Mouse (Mus musculus) layer of hippocampus, adult 2 months (tissue): ENCODE data around the gene Gm4792. TPM values are rescaled to one million over a fixed set of nuclear protein-coding genes. Genes with fewer than 3 reads are reported as not detected.

Experiments
- DNase-seq, 2 experiments: peaks; one replicate each; pipeline ENCODE4 v3.0.0; 2022; ENCODE audit warnings: low spot score in 2 of 2
- H3K27ac ChIP-seq: fragments of 200-600 bp; 2 replicates; pipeline ENCODE4 v1.8.1; 2022
- H3K4me3 ChIP-seq: fragments of 200-600 bp; 2 replicates; pipeline ENCODE4 v1.8.1; 2022; ENCODE audit warnings: mild to moderate bottlenecking
- CTCF ChIP-seq: fragments of 200-600 bp; conservative IDR thresholded peaks from 2 replicates; pipeline ENCODE4 v1.8.1; 2022; ENCODE audit warnings: antibody characterized with exemption, mild to moderate bottlenecking, moderate library complexity
- total RNA-seq, 2 experiments: library from RNA; stranded (reverse); gene quantifications; 2 replicates each; pipeline ENCODE4 v1.2.3; 2021

Gm4792 gene
- total RNA-seq, 2 experiments from 2014 or later: not detected

- no peak for TF ChIP-seq CTCF
- no peak for DNase-seq
- no peak overlapping the region for H3K4me3 ChIP-seq
- no peak overlapping the region for H3K27ac ChIP-seq
Observed at GRCm38 (mm10) chr10:94282797-94283196, 15.7 kb downstream of the Gm4792 start.

DNA sequence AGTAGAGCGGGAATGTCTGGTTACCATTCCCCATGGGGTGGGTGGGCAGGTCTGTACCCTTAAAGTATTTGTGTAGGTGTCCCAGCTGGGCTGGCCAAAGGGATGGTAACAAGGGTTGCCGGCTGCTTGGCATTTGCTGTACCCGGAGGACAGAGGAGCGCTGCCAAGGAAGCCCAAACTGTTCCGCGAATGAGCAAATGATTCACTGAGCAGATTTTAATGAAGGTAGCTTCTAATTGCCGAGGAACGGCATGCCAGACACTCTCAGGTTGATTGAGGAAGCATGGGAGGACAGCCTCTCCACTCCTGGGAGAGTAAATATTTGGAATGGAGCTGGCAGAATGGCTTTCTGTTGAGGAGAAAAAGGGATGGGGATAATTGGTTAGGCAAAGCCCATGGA lies 16.3 kb downstream of the Gm4792 start:
- DNase-seq: peak in 1 of 2 experiments; percentile 16
- no peak overlapping the region for H3K4me3 ChIP-seq
- H3K27ac ChIP-seq: no peak overlapping the region
- no peak for TF ChIP-seq CTCF

GRCm38 (mm10) chr10:94276511-94276910 lies 22.0 kb downstream of the Gm4792 start:
- Histone ChIP-seq H3K4me3 (no peak overlapping the region), H3K27ac (no peak overlapping the region)
- TF ChIP-seq CTCF: no peak
- no peak for DNase-seq

DNA sequence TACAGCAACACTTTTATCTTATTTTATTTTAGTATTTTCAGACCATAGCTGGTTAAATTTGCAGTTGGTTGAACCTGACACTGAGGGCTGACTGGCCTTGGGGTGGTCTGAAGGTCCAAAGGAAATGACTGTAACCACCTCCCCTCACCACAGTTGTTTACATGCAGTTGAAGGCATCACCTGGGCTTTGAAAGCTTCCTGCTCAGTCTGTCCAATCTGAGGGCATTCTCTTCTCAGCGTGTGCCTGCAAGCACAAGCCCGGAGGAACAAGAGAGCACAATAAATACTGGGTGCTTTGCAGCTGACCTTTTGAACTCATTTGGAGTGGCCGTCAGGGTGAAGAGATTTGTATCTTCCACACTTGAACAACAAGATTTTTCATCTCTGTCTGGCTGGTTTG lies 23.2 kb downstream of the Gm4792 start:
- no peak for TF ChIP-seq CTCF
- DNase-seq: no peak
- Histone ChIP-seq H3K4me3 (no peak overlapping the region), H3K27ac (no peak overlapping the region)

- Histone ChIP-seq H3K27ac (no peak overlapping the region), H3K4me3 (no peak overlapping the region)
- no peak for DNase-seq
- TF ChIP-seq CTCF: no peak
Observed at GRCm38 (mm10) chr10:94265656-94266542, 32.6 kb downstream of the Gm4792 start.

DNA sequence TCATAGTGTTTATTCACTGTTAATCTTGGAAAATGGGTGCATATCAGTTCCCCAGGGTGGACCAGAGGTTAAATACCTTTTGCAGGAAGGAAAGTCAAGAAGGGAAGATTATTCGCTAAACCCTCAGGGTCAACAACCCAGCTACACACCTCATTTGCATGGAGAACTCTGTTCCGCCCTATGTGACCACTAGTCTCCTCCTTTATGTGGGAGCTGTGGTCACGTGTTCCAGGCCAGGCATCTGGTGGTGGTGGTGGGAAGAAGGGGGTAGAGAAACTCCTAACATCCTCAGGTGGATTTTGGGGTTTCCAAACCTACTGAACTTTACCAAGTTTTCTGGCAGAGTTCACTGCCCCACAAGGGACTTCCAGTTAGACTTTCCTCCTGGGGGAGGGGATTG lies 35.3 kb downstream of the Gm4792 start:
- no peak overlapping the region for H3K4me3 ChIP-seq
- no peak for DNase-seq
- no peak for TF ChIP-seq CTCF
- H3K27ac ChIP-seq: no peak overlapping the region

DNA sequence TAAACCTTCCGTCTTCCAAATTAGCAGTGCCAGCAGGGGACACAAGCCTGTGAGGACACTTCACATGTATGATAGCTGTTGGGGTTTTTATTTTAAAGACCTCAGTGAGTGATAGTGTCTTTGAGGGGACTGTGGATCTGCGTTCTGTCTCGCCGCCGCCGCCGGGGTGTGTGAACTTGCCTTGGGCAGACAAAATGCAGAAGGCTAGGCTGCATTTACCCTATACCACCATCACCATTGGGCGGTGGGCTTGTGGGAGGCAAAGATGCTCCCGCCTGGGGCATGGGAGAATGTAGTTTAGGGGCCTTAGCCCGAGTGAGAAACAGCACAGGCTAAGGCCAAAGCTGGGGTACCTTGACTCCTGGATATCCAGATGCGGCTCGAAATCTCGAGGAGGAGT lies 35.9 kb downstream of the Gm4792 start:
- no peak overlapping the region for H3K27ac ChIP-seq
- DNase-seq: no peak
- TF ChIP-seq CTCF: no peak
- no peak overlapping the region for H3K4me3 ChIP-seq

GRCm38 (mm10) chr10:94260544-94260943 lies 38.0 kb downstream of the Gm4792 start:
- Histone ChIP-seq H3K4me3 (no peak overlapping the region), H3K27ac (no peak overlapping the region)
- no peak for DNase-seq
- TF ChIP-seq CTCF: no peak

GRCm38 (mm10) chr10:94256518-94256917 lies 42.0 kb downstream of the Gm4792 start:
- TF ChIP-seq CTCF: no peak
- Histone ChIP-seq H3K4me3 (no peak overlapping the region), H3K27ac (no peak overlapping the region)
- no peak for DNase-seq

- DNase-seq: no peak
- no peak overlapping the region for H3K27ac ChIP-seq
- no peak overlapping the region for H3K4me3 ChIP-seq
- TF ChIP-seq CTCF: no peak
Observed at GRCm38 (mm10) chr10:94255744-94256143, 42.8 kb downstream of the Gm4792 start.

- H3K27ac ChIP-seq: no peak overlapping the region
- H3K4me3 ChIP-seq: no peak overlapping the region
- DNase-seq: no peak
- no peak for TF ChIP-seq CTCF
Observed at GRCm38 (mm10) chr10:94254766-94255165, 43.7 kb downstream of the Gm4792 start.

DNA sequence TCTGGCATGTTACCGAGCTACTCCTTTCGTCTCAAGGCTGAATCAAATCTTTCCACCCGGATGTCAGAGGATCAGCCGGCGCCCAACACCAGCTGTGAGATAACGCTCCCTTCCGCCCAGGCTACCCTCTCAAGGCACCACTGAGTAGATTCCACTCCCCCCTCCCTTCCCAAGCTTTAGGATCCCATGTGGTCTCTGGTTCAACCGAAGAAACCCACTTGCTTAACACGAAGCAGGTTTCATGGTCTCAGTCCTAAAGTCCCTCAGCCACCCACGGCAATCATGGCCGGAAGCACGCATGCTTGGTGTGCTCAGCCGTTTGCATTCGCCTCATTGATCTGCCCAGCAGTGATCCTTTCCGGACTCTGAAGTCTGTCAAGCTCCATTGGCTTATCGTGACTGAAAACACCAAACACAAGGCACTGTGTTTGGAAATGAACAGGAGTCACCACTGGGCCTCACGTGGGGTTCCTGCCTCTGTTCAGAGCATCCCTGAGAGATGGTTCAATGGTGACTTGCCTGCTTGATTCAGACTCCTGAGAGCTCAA lies 45.2 kb downstream of the Gm4792 start:
- TF ChIP-seq CTCF: no peak
- H3K27ac ChIP-seq: no peak overlapping the region
- no peak for DNase-seq
- H3K4me3 ChIP-seq: no peak overlapping the region

DNA sequence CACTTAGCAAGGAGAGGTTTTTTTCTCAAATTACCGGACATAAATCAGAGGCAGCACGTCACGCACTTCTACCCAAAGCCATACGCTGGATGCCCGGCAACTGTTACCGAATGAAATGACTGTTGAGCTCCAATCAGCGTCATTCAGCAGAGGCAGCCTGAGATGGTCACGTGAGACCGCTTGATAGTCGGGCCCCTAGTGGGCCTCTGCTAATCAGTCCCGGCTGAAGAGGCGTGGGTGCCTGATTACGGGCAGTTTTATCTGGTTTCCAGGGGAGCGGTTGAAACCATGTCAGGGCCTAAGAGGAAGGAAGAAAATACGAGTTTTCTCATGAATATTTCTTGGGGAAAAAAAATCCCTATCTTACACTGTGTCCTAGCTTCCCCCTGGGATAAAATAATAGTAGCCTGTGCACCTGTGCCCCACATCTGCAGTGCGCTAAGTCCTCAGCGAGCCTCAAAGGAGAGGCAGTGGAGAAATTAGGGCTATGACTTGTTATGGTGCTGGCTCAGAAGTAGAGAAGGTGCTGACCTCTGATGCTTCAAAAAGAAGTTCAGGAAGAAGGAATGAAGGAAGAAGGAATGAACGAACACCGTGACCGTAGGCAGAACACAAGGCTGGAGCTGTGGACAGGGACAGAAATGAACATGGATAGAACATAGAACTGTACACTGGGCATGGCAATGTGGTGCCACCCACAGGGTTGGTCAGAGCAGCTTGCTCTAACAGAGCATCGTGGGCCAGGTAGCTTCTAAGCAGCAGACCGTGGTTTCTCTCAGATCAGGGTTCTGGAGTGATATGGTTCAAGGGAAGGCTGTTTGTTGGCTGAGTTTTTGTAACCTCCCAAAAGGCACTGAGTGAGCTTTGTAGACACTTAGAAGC lies 48.7 kb downstream of the Gm4792 start:
- no peak overlapping the region for H3K27ac ChIP-seq
- TF ChIP-seq CTCF: no peak
- peak overlapping the region; percentile 15; the same call in 1 of the 2 replicates for H3K4me3 ChIP-seq
- DNase-seq: peak in 1 of 2 experiments; percentile 25
